Mouse (Mus musculus) adrenal gland, postnatal 14 days (tissue): ENCODE measurements around the gene Dnah7b. TPM values are rescaled to one million over a fixed set of nuclear protein-coding genes. Genes with fewer than 3 reads are reported as not detected.
"Not testable (repeated sequence)": the region's sequence is repeated elsewhere in the genome, so short reads cannot be mapped to it uniquely, and the experiment has no call there.

Experiments
- DNase-seq: peaks from one replicate; pipeline ENCODE4 v3.0.0; 2021; ENCODE audit warnings: mixed read lengths
- total RNA-seq: library from RNA; stranded (reverse); gene quantifications from 2 replicates; pipeline ENCODE4 v1.2.3, GENCODE M21; 2021

Gene Dnah7b
- total RNA-seq, 1 experiment from 2014 or later = 2.3 TPM

DNA sequence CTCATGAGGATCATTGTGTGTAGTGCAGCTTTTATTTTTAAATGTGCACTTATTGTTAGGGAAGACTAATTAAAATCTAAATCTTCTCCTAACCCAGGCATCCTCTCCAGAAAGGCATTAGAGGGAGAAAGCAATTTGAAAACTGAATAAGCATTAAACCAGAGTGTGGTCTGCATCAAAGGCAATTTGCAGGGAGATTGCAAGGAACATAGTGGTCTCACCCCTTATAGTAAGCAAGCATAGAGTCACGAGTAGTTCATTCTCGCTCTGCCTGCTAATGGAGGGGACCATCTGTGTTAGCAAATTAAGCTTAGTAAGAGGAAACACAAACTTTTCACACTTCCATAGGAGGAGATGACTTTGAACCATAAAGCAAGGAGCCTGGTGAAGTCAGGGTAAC is 228.3 kb downstream of the Dnah7b start:
- DNase-seq = not testable (repeated sequence)

DNA sequence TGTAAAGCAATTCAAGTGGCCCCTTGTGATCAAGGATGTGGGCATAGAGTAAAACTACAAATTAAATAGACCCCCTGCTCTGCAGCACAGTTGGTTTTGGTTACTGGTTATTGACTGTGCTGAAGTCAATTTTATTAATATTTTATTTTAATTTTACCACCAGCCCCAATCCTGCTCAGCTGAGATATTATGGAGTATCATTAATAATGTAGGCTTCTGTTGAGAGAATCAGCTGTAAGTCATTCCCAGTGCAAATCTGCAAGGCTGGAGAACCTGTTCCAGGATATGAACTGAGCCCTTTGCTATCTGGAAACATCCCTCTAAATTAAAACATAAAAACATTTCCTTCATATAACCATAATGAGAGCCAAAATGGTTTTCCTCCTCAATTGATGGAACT is 259.8 kb downstream of the Dnah7b start:
- DNase-seq = not testable (repeated sequence)

- not testable (repeated sequence) for DNase-seq
Measured at GRCm38 (mm10) chr1:46345301-46345700, 279.2 kb downstream of the Dnah7b start.

- not testable (repeated sequence) for DNase-seq
Measured at GRCm38 (mm10) chr1:46380641-46381040, 314.5 kb downstream of the Dnah7b start.

GRCm38 (mm10) chr1:46394681-46395297 is 328.7 kb downstream of the Dnah7b start:
- DNase-seq = not testable (repeated sequence)

DNA sequence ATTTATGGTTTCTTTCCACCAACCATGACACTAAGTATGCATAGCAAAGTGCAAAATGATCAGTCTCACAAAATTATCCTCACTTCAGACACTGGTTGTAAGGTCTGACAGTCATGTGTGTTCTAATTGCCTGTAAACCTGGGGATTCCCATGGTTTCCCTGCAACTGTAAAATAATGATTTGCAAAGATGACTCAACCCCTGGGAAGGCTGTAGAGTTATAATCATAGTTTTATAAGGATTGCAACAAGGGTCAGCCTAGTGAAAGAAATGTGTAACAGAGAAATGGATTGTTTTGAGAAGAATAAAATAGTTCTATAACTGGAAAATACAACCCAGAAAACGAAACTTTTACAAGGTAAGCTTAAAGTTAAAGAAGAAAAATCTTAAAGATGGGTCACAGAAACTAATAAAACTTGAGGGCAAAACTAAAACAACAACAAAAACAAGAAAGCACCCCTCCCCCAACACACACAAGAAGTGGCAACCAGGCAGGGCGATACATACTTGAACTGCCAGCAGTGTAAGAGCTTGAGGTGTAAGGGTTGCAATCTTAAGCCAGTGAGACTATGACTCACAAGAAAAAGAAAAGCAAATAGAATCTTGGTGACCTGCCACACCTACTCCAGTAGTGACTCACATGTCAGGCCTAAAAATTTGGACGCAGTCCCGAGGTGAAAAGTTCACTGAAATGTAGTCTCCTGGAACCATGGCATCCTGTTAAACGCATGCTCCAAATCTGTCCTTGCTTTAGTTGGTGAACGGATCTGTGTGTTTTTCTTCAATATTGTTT is 342.4 kb downstream of the Dnah7b start:
- peak; percentile 47 for DNase-seq

GRCm38 (mm10) chr1:46414798-46415197 is 348.7 kb downstream of the Dnah7b start:
- not testable (repeated sequence) for DNase-seq

DNA sequence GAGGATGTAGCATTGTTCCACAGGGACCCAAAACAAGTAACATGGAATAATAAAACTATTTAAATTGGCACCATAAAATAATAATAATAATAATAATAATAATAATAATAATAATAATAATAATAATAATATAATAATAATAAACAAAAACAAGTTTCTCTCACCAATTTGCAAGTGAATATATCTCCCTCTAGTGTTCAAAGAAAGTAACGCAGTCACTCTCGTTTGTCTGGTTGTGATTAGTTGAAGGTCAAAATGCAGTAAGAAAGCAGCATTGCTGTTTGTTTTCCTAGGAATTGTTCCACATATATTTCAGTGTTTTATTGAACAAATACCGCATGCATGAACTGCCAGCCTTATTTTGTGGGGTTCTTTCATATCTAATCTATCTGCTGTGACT is 350.8 kb downstream of the Dnah7b start:
- DNase-seq = not testable (repeated sequence)

DNA sequence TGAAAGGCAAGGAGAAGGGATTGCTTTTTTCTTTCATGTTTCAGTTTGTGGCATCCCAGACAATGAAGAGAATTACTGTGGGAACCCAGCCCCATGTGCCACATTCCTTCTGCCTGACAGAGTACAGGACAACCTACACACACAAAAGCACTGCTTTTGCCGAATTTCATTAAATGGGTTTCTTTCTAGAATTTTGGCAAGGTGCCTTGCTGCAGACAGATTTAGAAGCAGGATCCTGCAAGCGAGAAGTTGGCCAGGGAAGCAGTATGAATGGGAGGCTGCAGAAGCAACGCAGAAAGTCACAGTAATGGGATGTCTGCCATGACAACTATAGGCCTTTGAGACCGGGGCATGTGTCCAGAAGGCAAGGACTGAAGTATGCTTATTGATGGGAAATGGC is 352.9 kb downstream of the Dnah7b start:
- not testable (repeated sequence) for DNase-seq

Other genes with a start within 250 kb of the Dnah7b start
- not detected in 2 replicates for gene Gm5269, start 176.0 kb upstream of the Dnah7b start, total RNA-seq
- gene Slc40a1, start 139.8 kb upstream of the Dnah7b start, total RNA-seq = 17.8 and 32.3 TPM in 2 replicates